Mouse (Mus musculus) right cerebral cortex, postnatal 14 days (tissue): Measurements from ENCODE around the gene Ccdc137.

ENCODE experiments used
- DNase-seq: peaks from one replicate; pipeline ENCODE4 v3.0.0; 2022

The Ccdc137 gene

DNA sequence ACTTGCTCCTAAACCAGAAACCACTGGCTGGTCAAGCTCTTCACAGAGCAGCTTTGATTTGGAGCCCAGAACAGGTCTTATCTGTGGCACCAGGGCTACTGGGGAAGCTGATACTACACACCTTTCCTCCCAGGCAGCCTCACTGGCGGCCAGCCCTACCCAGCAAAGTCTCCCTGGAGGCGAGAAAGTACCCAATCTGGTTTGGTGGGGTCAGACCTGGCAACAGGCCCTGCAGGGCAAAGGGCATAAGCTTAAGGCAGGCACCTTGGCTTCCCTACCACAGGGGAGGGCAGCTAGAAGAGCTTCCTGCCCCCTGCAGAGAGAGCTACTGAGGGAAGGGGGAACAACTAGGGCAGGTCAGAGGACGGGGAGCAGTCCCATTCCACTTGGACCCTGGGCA lies 42.4 kb downstream of the Ccdc137 start:
- DNase-seq, result no peak

DNA sequence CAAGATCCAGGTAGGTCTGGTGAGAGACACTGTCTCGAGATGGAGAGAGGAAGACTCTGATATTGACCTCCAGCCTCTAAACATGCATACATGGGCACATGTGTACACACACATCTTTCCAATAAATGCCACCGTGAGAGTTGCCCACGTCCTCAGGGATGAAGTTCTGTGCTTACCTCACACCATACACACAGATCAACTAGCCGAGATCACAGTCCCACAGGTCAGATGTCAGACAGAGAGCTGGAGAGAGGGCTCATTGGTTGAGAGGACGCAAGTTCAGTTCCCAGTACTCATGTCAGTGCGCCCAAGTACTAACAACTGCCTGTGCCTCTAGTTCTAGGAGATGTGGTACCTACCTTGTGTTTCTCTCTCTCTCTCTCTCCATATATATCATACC lies 43.1 kb downstream of the Ccdc137 start:
- no peak for DNase-seq

DNA sequence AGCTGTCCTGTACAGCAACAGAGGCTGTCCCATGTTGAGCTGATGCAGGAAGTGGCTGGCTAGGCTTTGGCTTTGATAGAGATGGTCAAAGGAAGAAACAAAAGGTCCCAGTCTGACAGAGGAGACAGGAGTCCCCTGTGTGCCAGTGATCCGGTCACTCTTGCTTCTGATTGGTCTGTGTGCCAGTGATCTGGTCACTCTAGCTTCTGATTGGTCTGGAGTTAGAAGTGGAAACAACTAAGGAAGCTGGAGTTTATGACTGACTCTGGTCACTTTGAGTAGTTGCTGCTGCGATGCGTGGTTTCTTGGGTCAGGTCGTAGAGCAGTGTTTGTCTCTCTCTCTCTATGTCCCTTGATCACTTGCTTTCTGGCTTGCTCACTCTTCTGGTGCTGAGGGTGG lies 43.8 kb downstream of the Ccdc137 start:
- no peak for DNase-seq

DNA sequence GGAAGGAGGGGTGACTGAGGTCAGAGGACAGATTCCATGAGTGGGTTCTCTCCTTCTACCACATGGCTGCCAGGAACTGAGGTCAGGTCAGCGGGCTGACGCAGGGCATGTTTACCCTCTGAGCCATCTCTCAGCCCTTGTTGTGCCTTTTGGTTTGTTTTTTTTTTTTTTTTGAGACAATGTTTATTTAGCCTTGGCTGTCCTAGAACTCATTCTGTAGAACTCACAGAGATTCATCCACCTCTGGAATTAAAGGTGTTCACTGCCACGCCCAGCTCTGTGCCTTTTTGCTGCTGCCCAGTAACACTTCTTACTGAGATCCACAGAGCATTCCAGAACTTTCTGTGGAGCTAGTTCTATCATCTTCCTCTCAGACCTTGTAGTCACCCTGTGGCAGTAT lies 47.7 kb downstream of the Ccdc137 start:
- no peak for DNase-seq

DNA sequence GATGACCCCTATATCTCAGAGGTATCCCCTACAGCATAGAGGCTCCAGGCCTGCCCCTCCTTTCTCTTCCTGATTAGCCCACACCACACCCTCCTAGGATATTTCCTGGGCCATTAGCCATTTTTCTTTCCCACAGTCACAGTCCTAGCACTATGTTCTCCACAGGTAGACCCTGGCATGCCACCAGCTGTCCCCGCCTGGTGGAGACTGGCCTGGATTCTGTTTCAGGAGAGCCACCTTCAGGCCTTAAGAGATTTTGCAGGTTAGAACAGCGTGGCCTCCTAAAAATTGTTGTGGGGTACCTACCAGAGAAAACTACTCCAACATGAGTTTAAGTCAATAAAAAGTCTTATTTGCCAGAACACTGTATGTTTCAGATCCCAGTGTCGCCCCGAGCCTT lies 49.0 kb downstream of the Ccdc137 start:
- DNase-seq, result no peak

DNA sequence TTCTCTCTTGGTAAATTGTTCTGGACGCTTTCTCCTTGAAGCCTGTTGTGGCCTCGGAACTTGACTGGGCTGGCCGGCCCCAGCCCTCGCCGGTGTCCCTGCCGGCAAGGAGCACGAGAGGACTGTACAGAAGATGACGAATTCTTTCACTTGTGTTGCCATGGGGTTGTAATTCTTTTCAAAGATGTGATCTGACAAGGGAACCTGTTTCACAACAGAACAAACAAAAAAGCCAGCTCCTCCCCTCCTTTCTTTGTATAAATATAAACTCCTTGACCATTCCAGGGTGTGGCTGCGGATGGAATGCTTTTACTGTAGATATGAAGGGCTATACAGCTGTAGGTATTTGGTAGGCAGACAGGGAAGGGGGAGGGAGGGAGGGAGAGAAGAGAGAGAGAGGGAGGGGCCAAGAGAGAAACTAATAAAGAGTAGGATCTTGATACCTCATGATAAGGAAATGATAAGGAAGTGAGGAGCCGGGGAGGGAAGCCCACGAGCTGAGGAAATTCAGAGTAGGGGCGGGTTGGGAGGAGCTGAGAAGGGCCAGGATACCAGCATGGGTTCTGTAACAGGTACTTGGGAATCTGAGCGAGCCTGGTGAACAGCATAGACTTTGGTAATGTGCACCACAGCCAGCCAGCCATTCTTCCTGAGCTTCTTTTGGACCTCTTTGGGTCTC lies 49.8 kb downstream of the Ccdc137 start:
- no peak for DNase-seq

DNA sequence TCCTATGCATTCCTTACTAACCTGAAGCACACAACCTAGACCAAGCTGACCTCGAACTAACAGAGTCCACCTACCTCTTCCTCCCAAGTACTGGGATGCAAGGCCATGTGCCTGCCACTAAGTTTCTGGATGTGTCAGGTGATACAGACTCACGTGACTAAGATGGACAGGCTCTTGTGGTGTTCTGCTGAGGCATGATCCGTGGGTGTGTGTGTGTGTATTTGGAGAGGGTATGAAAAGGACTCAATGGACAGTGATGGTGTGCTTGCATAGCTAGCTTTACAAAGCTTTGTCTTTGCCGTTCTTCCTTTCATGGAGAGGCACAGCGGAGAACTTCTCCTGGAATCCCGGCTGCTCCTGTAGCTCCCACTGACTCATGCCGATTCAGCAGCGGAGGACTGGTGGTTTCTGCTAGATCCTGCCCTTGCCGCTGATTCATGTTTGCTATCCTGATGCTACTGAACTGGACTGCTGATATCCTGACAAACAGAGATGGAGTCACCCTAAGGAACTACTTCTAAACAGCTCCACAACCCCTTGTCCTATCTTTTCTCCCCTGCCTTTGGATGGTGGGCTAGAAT lies 50.5 kb downstream of the Ccdc137 start:
- no peak for DNase-seq

DNA sequence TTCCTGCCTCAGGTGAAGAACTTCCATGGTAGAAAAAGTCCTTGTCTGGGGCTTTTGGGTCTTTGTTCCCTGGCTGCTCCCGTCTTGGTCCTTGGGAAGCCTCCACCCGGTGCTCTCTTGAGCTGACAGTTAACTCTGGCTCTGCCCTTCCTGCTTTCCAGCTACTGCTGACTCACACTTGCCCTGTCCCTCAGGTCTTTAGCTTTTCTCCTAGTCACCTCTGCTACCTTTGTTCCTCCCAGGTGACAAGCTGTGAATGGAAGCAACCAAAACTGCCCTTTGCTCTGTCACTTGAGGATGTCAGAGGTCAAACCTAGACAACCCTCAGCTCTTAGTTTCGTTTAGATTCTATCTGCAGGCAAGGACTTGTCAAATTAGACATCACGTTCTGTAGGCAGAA lies 52.0 kb downstream of the Ccdc137 start:
- no peak for DNase-seq

DNA sequence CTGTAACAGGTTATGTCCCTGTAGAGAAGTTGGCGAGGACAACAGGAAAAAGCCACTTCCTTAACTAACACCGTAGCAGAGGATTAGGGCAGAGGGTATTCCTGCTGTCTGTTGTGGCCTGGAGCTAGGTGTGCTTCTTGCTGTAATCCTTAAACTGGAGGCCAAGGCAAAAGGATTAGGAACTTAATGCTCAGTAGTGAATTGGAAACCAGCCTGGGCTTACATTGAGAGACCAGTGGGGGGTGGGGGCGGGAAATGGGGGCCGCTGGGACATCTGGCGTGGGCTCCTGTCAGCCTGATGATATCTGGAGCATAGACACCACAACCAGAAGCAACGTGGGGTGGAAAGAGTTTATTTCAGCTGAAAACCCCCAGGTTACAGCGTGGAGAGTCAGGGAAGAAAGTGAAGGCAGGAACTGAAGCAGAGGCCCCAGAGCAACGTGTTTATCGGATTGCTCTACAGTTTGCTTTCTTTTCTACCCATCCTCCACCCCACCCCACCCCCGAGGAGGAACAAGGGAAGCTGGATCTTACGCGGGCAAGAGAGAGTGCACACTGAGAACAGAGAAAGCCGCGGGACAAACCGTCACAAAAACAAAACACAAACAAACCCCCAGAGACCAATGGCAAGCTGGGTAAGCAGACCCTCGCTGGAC lies 52.6 kb downstream of the Ccdc137 start:
- no peak for DNase-seq

DNA sequence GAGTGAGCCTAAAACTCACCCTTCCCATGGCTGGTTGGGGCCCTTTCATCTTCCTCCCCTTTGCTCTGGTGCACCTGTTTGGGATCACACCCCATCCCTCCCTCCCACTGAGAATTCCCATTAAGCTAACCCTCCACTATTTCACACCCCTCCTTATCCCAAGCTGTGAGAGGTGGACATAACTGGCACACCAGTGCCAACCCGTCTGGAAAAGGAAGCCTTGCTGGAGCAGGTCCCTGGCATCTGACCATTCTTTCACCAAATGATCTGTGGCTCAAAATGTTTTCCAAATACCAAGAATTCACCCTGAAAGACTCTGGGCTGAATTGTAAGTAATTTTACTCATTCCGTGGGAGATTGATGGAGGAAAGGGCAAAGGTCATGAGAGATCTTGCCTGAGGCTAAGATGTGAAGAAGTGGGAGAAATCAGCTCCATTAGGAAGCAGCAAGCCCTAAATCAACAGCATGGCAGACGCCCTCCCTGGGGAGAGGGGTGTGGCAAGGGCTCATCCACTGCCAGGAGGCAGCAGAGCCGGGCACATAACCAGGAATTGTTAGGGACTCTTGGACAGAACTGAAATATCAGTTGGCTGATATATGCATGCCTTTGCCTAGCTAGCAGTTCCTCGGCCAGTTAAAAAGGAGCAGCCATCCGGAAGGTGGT lies 55.0 kb downstream of the Ccdc137 start:
- no peak for DNase-seq
